Mouse (Mus musculus) monocyte, adult 5-6 weeks (primary cell): ENCODE data around the gene Ptpn11. TPM values are rescaled to one million over a fixed set of nuclear protein-coding genes. Genes with fewer than 3 reads are reported as not detected.
"Not testable (repeated sequence)": the region's sequence is repeated elsewhere in the genome, so short reads cannot be mapped to it uniquely, and the experiment has no call there.

ENCODE experiments used
- ATAC-seq: fragments of 153-309, 156-312 bp; replicated peaks from 2 replicates; pipeline ENCODE4 v1.8.0; 2017; ENCODE audit warnings: mild to moderate bottlenecking; ENCODE audit not compliant: low TSS enrichment, insufficient number of reproducible peaks, severe bottlenecking, poor library complexity, low FRiP score
- total RNA-seq: library from RNA; stranded (forward); fragments of 200-1000, 200-491, 200-594 nt; gene quantifications from 3 replicates; pipeline ENCODE4 v1.2.3, GENCODE M21; 2017

Gene Ptpn11
- total RNA-seq, 1 experiment from 2014 or later, result 59.8 TPM

- not testable (repeated sequence) for ATAC-seq
Observed at GRCm38 (mm10) chr5:121216584-121217312, 25.6 kb upstream of the Ptpn11 start.

DNA sequence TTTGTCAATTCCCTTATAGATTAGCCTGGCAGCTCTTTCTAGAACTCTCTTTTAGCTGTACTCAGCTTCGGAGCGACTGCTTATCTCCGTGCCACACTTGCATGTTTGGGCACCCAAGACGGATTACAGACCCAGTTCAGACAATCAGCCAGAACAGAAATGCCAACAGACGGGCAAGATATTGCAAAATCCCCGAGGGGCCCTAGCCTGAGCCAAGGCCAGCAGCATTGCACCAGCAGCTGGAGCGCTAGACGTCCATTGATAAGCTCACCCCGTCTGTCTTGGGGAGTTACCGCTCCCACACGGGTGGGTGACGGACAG is 24.9 kb upstream of the Ptpn11 start:
- ATAC-seq, result no peak

DNA sequence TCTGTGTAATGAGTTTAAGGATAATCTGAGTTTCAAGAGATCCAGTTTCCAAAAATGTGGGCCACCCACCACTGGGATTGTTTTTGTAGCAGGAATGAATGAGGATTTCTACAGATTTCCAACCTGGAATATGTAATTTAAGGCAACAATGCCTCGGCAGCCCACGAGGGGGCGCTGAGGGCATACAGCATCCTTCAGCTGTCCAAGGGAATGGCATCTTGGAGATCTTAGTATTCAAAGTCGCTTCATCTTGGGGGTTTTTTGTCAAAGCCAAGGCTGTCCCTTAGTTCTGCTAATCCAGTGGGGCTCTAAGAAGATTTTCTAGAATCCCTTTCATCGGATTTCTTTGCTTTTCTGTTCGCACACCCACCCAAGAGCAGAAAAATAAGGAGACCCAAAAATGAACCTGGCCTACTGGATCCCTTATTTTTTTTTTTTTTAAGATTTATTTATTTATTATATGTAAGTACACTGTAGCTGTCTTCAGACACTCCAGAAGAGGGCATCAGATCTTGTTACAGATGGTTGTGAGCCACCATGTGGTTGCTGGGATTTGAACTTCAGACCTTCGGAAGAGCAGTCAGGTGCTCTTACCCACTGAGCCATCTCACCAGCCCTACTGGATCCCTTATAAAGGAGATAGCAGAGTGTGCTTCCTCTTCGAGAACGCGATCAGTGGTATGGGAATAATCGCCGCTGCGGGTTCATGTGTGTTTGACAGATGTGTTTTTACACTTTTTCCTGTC is 24.4 kb upstream of the Ptpn11 start:
- peak; percentile 49 for ATAC-seq

DNA sequence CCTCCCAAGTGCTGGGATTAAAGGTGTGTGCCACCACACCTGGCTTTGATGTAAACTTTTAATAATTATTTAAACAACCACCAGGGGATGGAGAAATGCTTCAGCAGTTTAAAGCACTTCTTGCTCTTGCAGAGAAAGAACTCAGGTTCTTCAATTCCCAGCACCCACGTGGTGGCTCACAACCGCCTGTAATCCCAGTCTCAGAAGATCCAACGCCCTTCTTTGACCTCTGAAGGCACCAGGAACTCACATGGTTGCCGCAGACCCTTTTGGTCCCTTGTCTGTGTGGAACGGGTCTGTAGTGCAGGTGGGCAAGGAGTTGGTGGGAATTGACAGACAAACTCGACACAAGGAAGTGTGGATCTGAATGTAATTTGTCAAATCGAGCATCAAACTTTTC is 23.5 kb upstream of the Ptpn11 start:
- ATAC-seq, result no peak

- ATAC-seq, result no peak
Observed at GRCm38 (mm10) chr5:121212108-121212507, 20.9 kb upstream of the Ptpn11 start.

DNA sequence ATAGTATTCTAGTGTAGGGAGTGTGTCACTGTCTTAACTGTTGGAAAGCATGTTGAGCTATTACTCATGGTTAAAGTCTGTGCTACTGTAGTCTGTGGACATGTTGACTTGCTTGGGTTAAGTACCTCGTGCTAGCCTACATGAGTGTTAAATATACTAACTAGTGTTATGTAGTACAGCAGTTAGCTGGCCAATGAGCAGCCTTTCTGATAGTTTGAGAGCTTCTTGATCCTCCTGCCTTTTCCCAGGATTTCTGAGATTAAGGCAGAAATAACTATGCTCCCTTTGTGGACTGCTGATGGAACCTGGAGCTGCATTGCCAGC is 19.4 kb upstream of the Ptpn11 start:
- no peak for ATAC-seq

GRCm38 (mm10) chr5:121209755-121210600 is 18.8 kb upstream of the Ptpn11 start:
- no peak for ATAC-seq

DNA sequence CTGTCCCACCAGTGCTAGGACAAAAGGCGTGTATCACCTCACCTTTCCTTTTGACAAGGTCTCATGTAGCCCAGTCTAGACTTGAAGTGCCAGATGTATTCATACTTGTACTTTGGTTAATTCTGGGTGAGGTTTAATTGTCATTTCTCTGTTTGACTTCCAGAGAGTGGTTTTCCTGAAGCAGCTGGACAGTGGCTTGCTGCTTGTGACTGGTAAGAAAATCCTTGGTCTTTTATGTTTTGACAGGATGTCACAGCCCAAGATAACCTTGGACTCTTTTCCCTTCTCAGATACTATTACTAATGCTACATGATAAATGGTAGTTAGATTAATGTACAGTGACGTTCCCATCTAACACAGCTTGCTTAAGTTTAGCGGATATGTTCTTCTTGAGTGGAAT is 15.8 kb upstream of the Ptpn11 start:
- ATAC-seq, result no peak

- no peak for ATAC-seq
Observed at GRCm38 (mm10) chr5:121206540-121206939, 15.3 kb upstream of the Ptpn11 start.

- ATAC-seq, result not testable (repeated sequence)
Observed at GRCm38 (mm10) chr5:121205537-121206130, 14.4 kb upstream of the Ptpn11 start.

GRCm38 (mm10) chr5:121204132-121205089 is 13.2 kb upstream of the Ptpn11 start, which contains the start of gene Rpl6:
Gene Rpl6, plus strand, starts transcription at chr5:121204481.
- ATAC-seq, result peak; percentile 95

- ATAC-seq, result no peak
Observed at GRCm38 (mm10) chr5:121202467-121202866, 11.3 kb upstream of the Ptpn11 start.

DNA sequence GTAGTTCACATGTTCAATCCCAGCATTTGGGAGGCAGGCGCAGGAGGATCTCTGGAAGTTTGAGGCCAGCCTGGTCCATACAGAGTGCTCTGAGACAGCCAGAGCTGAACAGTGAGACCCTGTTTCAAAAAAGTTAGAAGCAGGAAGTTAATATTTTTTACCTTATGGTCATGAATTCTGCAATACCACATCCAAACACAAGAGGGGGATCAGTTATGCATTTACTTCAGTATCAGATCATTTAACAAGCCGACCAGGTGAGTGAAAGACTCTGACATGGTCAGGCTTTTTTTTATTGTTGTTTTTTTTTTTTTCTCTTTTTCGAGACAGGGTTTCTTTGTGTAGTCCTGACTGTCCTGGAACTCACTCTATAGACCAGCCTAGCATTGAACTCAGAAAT is 10.5 kb upstream of the Ptpn11 start:
- no peak for ATAC-seq

GRCm38 (mm10) chr5:121198376-121198775 is 7.2 kb upstream of the Ptpn11 start:
- no peak for ATAC-seq

GRCm38 (mm10) chr5:121197337-121197736 is 6.1 kb upstream of the Ptpn11 start:
- ATAC-seq, result peak; percentile 79

GRCm38 (mm10) chr5:121196764-121197163 is 5.6 kb upstream of the Ptpn11 start:
- ATAC-seq, result peak; percentile 82

GRCm38 (mm10) chr5:121194173-121194572 is 3.0 kb upstream of the Ptpn11 start:
- ATAC-seq, result no peak

- ATAC-seq, result no peak; the same call in 1 of the 2 replicates
Observed at GRCm38 (mm10) chr5:121191584-121191906, 348 bp upstream of the Ptpn11 start.
